Mouse (Mus musculus): Measurements from ENCODE around the gene Plscr3.

Gene Plscr3

GRCm38 (mm10) chr11:69846198-69846680, at the start of gene Plscr3:
TSS of gene Plscr3 (plus strand) at chr11:69846376.
- DNase-seq (ENCODE audit: low read depth) = peak; percentile 88

GRCm38 (mm10) chr11:69797924-69798323, 48.3 kb upstream of the Plscr3 start:
- no peak for DNase-seq (ENCODE audit: low read depth)

GRCm38 (mm10) chr11:69799394-69800137, 46.6 kb upstream of the Plscr3 start:
- DNase-seq (ENCODE audit: low read depth) = peak; percentile 19

- peak; percentile 32 for DNase-seq (ENCODE audit: low read depth)
These were observed 46.1 kb upstream of the Plscr3 start for GRCm38 (mm10) chr11:69800138-69800391.

GRCm38 (mm10) chr11:69800392-69801197, 45.6 kb upstream of the Plscr3 start:
- peak; percentile 37 for DNase-seq (ENCODE audit: low read depth)

- no peak for DNase-seq (ENCODE audit: low read depth)
These were observed 44.7 kb upstream of the Plscr3 start, which contains the start of gene Fgf11 for GRCm38 (mm10) chr11:69801379-69801977. TSS of gene Fgf11 (minus strand) at chr11:69801857.

- DNase-seq (ENCODE audit: low read depth) = peak; percentile 74
These were observed 43.5 kb upstream of the Plscr3 start for GRCm38 (mm10) chr11:69802648-69803105.

- no peak for DNase-seq (ENCODE audit: low read depth)
These were observed 42.8 kb upstream of the Plscr3 start for GRCm38 (mm10) chr11:69803328-69803727.

- peak; percentile 82 for DNase-seq (ENCODE audit: low read depth)
These were observed 42.2 kb upstream of the Plscr3 start for GRCm38 (mm10) chr11:69803786-69804651.

- no peak for DNase-seq (ENCODE audit: low read depth)
These were observed 41.6 kb upstream of the Plscr3 start for GRCm38 (mm10) chr11:69804652-69804940.

- DNase-seq (ENCODE audit: low read depth) = no peak
These were observed 40.9 kb upstream of the Plscr3 start, which contains the start of gene Tmem102 for GRCm38 (mm10) chr11:69804972-69805909. TSS of gene Tmem102 (minus strand) at chr11:69805624.

- no peak for DNase-seq (ENCODE audit: low read depth)
These were observed 39.8 kb upstream of the Plscr3 start for GRCm38 (mm10) chr11:69806378-69806777.

- DNase-seq (ENCODE audit: low read depth) = no peak
These were observed 38.5 kb upstream of the Plscr3 start for GRCm38 (mm10) chr11:69807641-69808040.

- DNase-seq (ENCODE audit: low read depth) = no peak
These were observed 35.9 kb upstream of the Plscr3 start for GRCm38 (mm10) chr11:69810280-69810679.

GRCm38 (mm10) chr11:69815155-69815554, 31.0 kb upstream of the Plscr3 start, which contains the start of gene Gm39566:
TSS of gene Gm39566 (minus strand) at chr11:69815298.
- no peak for DNase-seq (ENCODE audit: low read depth)

GRCm38 (mm10) chr11:69816520-69816919, 29.7 kb upstream of the Plscr3 start:
- no peak for DNase-seq (ENCODE audit: low read depth)

GRCm38 (mm10) chr11:69818365-69818764, 27.8 kb upstream of the Plscr3 start, which contains the start of gene Spem2:
TSS of gene Spem2 (minus strand) at chr11:69818465.
- no peak for DNase-seq (ENCODE audit: low read depth)

- DNase-seq (ENCODE audit: low read depth) = no peak
These were observed 27.3 kb upstream of the Plscr3 start for GRCm38 (mm10) chr11:69818871-69819270.

- no peak for DNase-seq (ENCODE audit: low read depth)
These were observed 24.1 kb upstream of the Plscr3 start, which contains the start of gene Spem1 for GRCm38 (mm10) chr11:69822080-69822479. TSS of gene Spem1 (minus strand) at chr11:69822180.

GRCm38 (mm10) chr11:69823456-69823855, 22.7 kb upstream of the Plscr3 start:
- no peak for DNase-seq (ENCODE audit: low read depth)
